Mouse (Mus musculus) stomach, postnatal 0 days (tissue): Measurements from ENCODE around the gene Mamstr. TPM values are rescaled to one million over a fixed set of nuclear protein-coding genes. Genes with fewer than 3 reads are reported as not detected.

Experiments used
- ATAC-seq: fragments of 200-750 bp; cut with Nextera tagmentation; 2 replicates; pipeline ENCODE4 v1.8.0; 2017; ENCODE audit not compliant: low FRiP score, low TSS enrichment
- DNase-seq: peaks from one replicate; pipeline ENCODE4 v3.0.0-alpha.2; 2016; ENCODE audit warnings: low spot score
- H3K27ac ChIP-seq: fragments of 300-500 bp; sonication (generic); replicated peaks from 2 replicates; pipeline ENCODE4 v1.5.1; 2014; ENCODE audit warnings: mild to moderate bottlenecking, control low read depth
- H3K27me3 ChIP-seq: fragments of 300-500 bp; sonication (generic); 2 replicates; pipeline ENCODE4 v1.6.1; 2014; ENCODE audit warnings: low read length; ENCODE audit not compliant: control insufficient read depth, insufficient read depth
- H3K36me3 ChIP-seq: fragments of 300-500 bp; sonication (generic); 2 replicates; pipeline ENCODE4 v1.6.1; 2014; ENCODE audit warnings: low read length, mixed read lengths; ENCODE audit not compliant: control insufficient read depth, insufficient read depth
- H3K4me1 ChIP-seq: fragments of 300-500 bp; sonication (generic); replicated peaks from 2 replicates; pipeline ENCODE4 v1.6.1; 2014; ENCODE audit warnings: antibody characterized with exemption; ENCODE audit not compliant: control insufficient read depth, insufficient read depth
- H3K4me2 ChIP-seq: fragments of 300-500 bp; sonication (generic); replicated peaks from 2 replicates; pipeline ENCODE4 v1.6.1; 2014; ENCODE audit warnings: low read depth, mild to moderate bottlenecking, control low read depth, moderate library complexity
- H3K4me3 ChIP-seq: fragments of 300-500 bp; sonication (generic); 2 replicates; pipeline ENCODE4 v1.5.1; 2014; ENCODE audit warnings: low read depth, low read length, control low read depth
- H3K9ac ChIP-seq: fragments of 300-500 bp; sonication (generic); 2 replicates; pipeline ENCODE4 v1.6.1; 2014; ENCODE audit warnings: mild to moderate bottlenecking, low read length, control low read depth, mixed read lengths
- H3K9me3 ChIP-seq: fragments of 300-500 bp; sonication (generic); 2 replicates; pipeline ENCODE4 v1.6.1; 2016; ENCODE audit warnings: low read length; ENCODE audit not compliant: control insufficient read depth
- CTCF ChIP-seq: IDR thresholded peaks from 2 replicates; pipeline ENCODE4 v1.5.1; 2016; ENCODE audit warnings: antibody characterized with exemption, low read depth, mild to moderate bottlenecking, moderate library complexity
- EP300 ChIP-seq: optimal IDR thresholded peaks from 2 replicates; pipeline ENCODE3; 2016; ENCODE audit warnings: antibody characterized with exemption
- WGBS: fragments of 180-500 bp; shearing (Covaris S2); extraction: QIAGEN DNeasy Blood & Tissue Kit; methylation state at CpG from one replicate; pipeline ENCODE4 v1.1.7; 2014; 5-methylcytosine and 5-hydroxymethylcytosine counted together
- polyA plus RNA-seq: library from polyadenylated mRNA; unstranded; fragments of >200 nt; fragmentation: Nextera tagmentation; extraction: Ambion mirVana; gene quantifications from 2 replicates; pipeline ENCODE4 v1.2.1, GENCODE M21; 2015

Mamstr gene
- polyA plus RNA-seq, 1 experiment from 2014 or later, result 4.6 TPM

DNA sequence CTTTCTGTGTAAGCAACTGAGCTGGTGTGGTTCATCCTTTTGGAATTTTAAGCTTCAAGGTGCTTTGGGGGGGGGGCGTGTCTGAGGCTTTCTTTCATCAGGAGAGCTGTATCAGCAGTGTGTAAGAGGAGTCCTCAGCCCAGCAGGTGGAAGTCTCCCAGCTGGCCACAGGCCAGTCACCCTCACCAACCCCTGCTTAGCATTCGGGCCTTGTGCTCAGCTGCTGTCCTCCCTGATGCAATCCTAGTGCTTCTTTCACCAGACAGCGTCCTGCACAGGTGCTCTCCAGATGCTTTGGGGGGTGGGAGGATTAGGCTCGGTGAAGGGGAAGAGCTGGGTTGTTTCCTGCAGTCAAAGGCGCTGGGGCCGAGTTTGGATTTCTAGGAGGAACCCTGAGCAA lies 23.5 kb upstream of the Mamstr start:
- DNase-seq (no peak), ATAC-seq (peak; percentile 35; the same call in 1 of the 2 replicates)
- Histone ChIP-seq H3K9me3 (no peaks in the 10 kb centered on the region), H3K4me2 (no peak overlapping the region), H3K4me1 (no peaks in the 10 kb centered on the region), H3K36me3 (no peaks in the 10 kb centered on the region), H3K27ac (0 out of 2 replicates have a peak overlapping the region, but pooled peaks have one; percentile 58), H3K4me3 (no peak overlapping the region), H3K27me3 (no peaks in the 10 kb centered on the region), H3K9ac (no peak overlapping the region)
- TF ChIP-seq CTCF, result no peak
- WGBS, result 44% methylated on average over 6 of the region's 6 CpGs

- Histone ChIP-seq H3K4me1 (no peaks in the 10 kb centered on the region), H3K4me3 (peak within 1 kb of the TSS; percentile 8; the same call in 1 of the 2 replicates), H3K4me2 (peak within 1 kb of the TSS; percentile 44), H3K36me3 (no peaks in the 10 kb centered on the region), H3K27ac (peak within 1 kb of the TSS; percentile 71), H3K9ac (peak within 1 kb of the TSS; percentile 31; the same call in 1 of the 2 replicates), H3K27me3 (no peaks in the 10 kb centered on the region), H3K9me3 (no peaks in the 10 kb centered on the region)
- no peak for TF ChIP-seq EP300
- no peak for TF ChIP-seq CTCF
- ATAC-seq (peak; percentile 53), DNase-seq (peak; percentile 63)
- 5% methylated on average over 29 of the region's 31 CpGs for WGBS
Measured at GRCm38 (mm10) chr7:45617042-45617695, 22.6 kb upstream of the Mamstr start, which contains the start of gene Fut1. Gene Fut1 (plus strand): TSS chr7:45617289.

DNA sequence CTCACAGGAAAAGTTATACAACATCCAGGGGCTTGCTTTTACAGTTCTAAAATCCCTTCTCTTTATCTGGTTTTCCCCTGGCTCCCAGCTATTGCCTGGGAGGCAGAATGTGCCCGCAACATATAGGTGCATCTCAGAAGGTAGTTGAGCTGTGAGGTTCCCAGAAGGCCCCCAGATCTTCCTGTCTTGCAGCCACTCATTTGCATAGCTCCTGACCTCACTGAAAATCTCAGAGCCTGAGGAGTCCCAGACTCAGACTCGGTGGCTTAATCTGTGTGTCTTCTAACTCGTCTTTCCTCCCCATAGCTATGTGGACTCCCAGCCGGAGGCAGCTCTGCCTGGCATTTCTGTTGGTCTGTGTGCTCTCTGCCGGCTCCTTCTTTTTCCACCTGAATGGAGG lies 21.5 kb upstream of the Mamstr start:
- Histone ChIP-seq H3K27ac (no peak overlapping the region), H3K36me3 (no peaks in the 10 kb centered on the region), H3K9ac (no peak overlapping the region), H3K4me2 (no peak overlapping the region), H3K4me3 (no peak overlapping the region), H3K4me1 (no peaks in the 10 kb centered on the region), H3K9me3 (no peaks in the 10 kb centered on the region), H3K27me3 (no peaks in the 10 kb centered on the region)
- WGBS, result 86% methylated on average over 5 of the region's 5 CpGs
- DNase-seq (no peak), ATAC-seq (no peak)
- TF ChIP-seq EP300 (no peak), CTCF (no peak)

- Histone ChIP-seq H3K9me3 (no peaks in the 10 kb centered on the region), H3K4me3 (no peak overlapping the region), H3K27me3 (no peaks in the 10 kb centered on the region), H3K9ac (no peak overlapping the region), H3K4me2 (no peak overlapping the region), H3K27ac (no peak overlapping the region), H3K36me3 (no peaks in the 10 kb centered on the region), H3K4me1 (no peaks in the 10 kb centered on the region)
- DNase-seq, result no peak
- TF ChIP-seq EP300 (no peak), CTCF (no peak)
- no peak for ATAC-seq
- WGBS, result 86% methylated on average over 5 of the region's 5 CpGs
Measured at GRCm38 (mm10) chr7:45619592-45619991, 20.2 kb upstream of the Mamstr start.

DNA sequence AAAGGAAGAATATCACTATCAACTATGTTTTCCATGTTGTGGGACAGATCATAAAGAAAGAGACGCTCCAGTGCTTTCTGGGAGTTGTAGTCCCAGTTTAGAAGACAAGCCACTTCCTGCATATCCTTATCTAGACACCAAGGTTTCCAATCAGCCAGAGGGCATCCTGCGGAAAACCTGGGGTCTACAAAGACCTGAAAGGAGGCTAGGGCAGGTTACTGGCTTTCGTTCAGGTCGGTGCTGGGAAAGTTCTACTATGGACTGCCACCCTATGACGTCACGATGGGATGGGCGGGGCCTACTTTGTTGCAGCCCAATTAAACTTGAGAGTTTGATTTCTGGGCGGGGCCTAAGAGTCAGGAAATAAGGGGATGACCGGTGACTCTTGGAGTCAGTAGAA lies 18.3 kb upstream of the Mamstr start, which contains the start of gene Izumo1:
TSS of gene Izumo1 (plus strand) at position 369 of the 400 bp plus-strand sequence.
- no peak for TF ChIP-seq CTCF
- H3K4me1 ChIP-seq, result no peaks in the 10 kb centered on the region
- WGBS, result 38% methylated on average over 9 of the region's 9 CpGs

DNA sequence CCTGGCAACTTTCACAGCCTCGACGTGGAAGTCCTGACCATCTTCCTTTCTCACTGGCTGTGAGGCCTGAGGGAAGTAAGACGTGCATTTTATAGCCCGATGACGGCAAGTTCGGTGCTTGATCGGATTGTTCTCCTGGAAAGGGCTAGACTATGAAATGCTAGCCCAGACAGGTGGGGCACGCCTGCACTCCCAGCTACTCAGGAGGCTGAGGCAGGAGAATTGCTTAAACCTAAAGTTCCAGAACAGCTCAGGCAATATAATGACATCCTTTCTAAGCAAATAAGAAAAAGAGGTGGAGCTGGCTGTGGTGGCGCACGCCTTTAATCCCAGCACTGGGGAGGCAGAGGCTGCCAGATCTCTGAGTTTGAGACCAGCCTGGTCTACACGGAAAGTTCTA lies 16.3 kb upstream of the Mamstr start:
- Histone ChIP-seq H3K4me1 (peaks cover 2% of the 10 kb centered on the region; the same call in 1 of the 2 replicates), H3K4me2 (no peak overlapping the region), H3K36me3 (no peaks in the 10 kb centered on the region), H3K9me3 (no peaks in the 10 kb centered on the region), H3K27ac (no peak overlapping the region), H3K27me3 (no peaks in the 10 kb centered on the region), H3K4me3 (no peak overlapping the region), H3K9ac (no peak overlapping the region)
- TF ChIP-seq EP300 (no peak), CTCF (no peak)
- WGBS, result 92% methylated on average over 11 of the region's 11 CpGs
- no peak for DNase-seq
- ATAC-seq, result no peak

More for the DNA sequence above, 18.3 kb upstream of the Mamstr start, which contains the start of gene Izumo1:
- H3K4me3 ChIP-seq, result no peak within 1 kb of the TSS
- no peak within 1 kb of the TSS for H3K27ac ChIP-seq
- H3K36me3 ChIP-seq, result no peaks in the 10 kb centered on the region
- ATAC-seq (no peak; the same call in 1 of the 2 replicates), DNase-seq (peak; percentile 69)
- H3K9me3 ChIP-seq, result no peaks in the 10 kb centered on the region
- H3K27me3 ChIP-seq, result no peaks in the 10 kb centered on the region
- H3K4me2 ChIP-seq, result no peak within 1 kb of the TSS
- no peak within 1 kb of the TSS for H3K9ac ChIP-seq
